Mouse (Mus musculus) CD4-positive, CD25-positive, alpha-beta regulatory T cell, adult 4 months (primary cell): ENCODE results near the gene Slc16a14. TPM values are rescaled to one million over a fixed set of nuclear protein-coding genes. Genes with fewer than 3 reads are reported as not detected.

Source experiments
- ATAC-seq: one replicate; pipeline ENCODE4 v1.8.0; 2017
- polyA plus RNA-seq, 2 experiments: library from polyadenylated mRNA; unstranded; fragments of 100-300 nt; shearing (Covaris generic); gene quantifications; one replicate each; pipeline ENCODE4 v1.2.1; 2017

The Slc16a14 gene
- polyA plus RNA-seq, 2 experiments from 2014 or later: not detected

DNA sequence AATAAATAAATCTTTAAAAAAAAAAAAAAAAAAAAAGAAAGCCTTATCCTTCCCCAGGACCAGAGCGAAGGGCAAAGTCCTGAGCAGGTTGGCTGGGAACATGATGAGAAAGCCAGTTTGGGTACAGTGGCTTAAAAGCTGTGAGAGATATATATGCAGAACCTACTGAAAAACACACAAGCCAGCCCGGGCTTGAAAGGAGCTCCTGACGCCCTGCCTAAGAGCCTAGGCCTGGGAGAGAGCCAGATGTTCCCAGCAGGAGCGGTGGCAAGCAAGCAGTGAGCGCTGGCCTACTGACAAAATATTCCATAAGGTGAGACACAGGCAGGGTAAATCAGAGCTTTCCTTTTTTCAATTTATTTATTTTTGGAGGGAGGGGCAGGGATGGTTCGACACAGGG, 68.7 kb downstream of the Slc16a14 start:
- no peak for ATAC-seq

- ATAC-seq: no peak
Measured at GRCm38 (mm10) chr1:84864645-84865044, 70.3 kb downstream of the Slc16a14 start.

DNA sequence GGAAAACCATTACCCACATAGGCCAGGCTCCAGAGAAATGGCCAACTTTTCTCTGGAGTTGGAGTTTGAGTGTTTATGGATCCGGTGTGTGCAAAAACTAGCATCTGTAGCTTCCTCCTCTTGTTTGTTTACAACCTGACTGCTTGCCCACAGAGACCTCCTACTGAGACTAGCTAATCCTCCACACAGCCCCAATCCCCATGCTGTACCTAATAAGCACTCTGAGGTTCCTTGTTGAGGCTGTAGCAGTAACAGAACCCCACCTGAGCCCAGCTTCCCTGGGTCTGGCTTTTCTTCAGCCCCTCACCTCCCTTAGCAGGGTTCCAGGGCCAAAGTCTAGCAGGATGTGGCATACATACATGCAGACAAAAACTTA, 73.7 kb downstream of the Slc16a14 start:
- no peak for ATAC-seq

GRCm38 (mm10) chr1:84860360-84861254, 74.3 kb downstream of the Slc16a14 start:
- no peak for ATAC-seq

DNA sequence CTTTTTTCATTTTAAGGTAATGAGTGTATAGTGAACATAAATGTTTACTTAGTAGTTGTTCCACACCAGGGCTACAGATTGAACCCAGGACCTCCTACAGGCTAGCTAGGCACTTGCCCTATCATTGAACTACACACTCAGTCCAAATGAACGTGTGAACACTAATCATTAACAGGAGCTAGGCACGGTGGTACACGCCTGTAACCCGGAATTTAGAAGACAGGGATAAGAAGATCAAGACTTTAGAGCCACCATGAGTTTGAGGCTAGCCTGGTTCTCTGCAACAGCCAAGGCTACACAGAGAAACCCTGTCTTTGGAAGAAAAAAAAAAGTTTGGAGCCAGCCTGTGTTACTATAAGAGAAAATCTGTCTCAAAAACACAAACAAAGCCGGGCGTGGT, 75.3 kb downstream of the Slc16a14 start:
- ATAC-seq: no peak

Other genes with a start within 250 kb of the Slc16a14 start
- gene Dner, start 238.9 kb downstream of the Slc16a14 start, polyA plus RNA-seq: not detected
- gene Fbxo36, start 95.3 kb downstream of the Slc16a14 start, polyA plus RNA-seq: 1 to 10 TPM; 1.4 to 2.4 TPM
- gene Trip12, start 94.6 kb downstream of the Slc16a14 start, polyA plus RNA-seq: 100 to 1,000 TPM; 156 to 163 TPM
- gene Gm10553, start 165.0 kb upstream of the Slc16a14 start, polyA plus RNA-seq: not detected
- gene A530032D15Rik, start 174.7 kb upstream of the Slc16a14 start, polyA plus RNA-seq: 1 to 10 TPM; 2.4 to 6.4 TPM